Mouse (Mus musculus) bone marrow macrophage, adult 2 months (primary cell): ENCODE measurements around the gene Abhd17a.

Experiments
- CTCF ChIP-seq: IDR thresholded peaks from 2 replicates; pipeline ENCODE4 v1.5.1; 2012; ENCODE audit warnings: low read depth, mild to moderate bottlenecking, low read length, moderate library complexity
- POLR2A ChIP-seq: IDR thresholded peaks from 2 replicates; pipeline ENCODE4 v1.6.1; 2012; ENCODE audit warnings: mild to moderate bottlenecking, low read depth, low read length, borderline replicate concordance

- TF ChIP-seq CTCF: no peak
- no peak for TF ChIP-seq POLR2A
Observed at GRCm38 (mm10) chr10:80622661-80623456, 32.7 kb upstream of the Abhd17a start, which contains the start of gene Csnk1g2.
